Mouse (Mus musculus) activated CD4-positive, CD25-positive, alpha-beta regulatory T cell, adult 4 months (primary cell): ENCODE results near the gene Timm17b. TPM values are rescaled to one million over a fixed set of nuclear protein-coding genes. Genes with fewer than 3 reads are reported as not detected.
"Not testable (repeated sequence)": the region's sequence is repeated elsewhere in the genome, so short reads cannot be mapped to it uniquely, and the experiment has no call there.

Source experiments
- ATAC-seq: one replicate; pipeline ENCODE4 v1.8.0; 2017
- polyA plus RNA-seq, 2 experiments: library from polyadenylated mRNA; unstranded; fragments of 100-300 nt; shearing (Covaris generic); gene quantifications; one replicate each; pipeline ENCODE4 v1.2.1; 2017

Timm17b gene
- polyA plus RNA-seq, result 10 to 100 TPM; 95.9 to 96.8 TPM

DNA sequence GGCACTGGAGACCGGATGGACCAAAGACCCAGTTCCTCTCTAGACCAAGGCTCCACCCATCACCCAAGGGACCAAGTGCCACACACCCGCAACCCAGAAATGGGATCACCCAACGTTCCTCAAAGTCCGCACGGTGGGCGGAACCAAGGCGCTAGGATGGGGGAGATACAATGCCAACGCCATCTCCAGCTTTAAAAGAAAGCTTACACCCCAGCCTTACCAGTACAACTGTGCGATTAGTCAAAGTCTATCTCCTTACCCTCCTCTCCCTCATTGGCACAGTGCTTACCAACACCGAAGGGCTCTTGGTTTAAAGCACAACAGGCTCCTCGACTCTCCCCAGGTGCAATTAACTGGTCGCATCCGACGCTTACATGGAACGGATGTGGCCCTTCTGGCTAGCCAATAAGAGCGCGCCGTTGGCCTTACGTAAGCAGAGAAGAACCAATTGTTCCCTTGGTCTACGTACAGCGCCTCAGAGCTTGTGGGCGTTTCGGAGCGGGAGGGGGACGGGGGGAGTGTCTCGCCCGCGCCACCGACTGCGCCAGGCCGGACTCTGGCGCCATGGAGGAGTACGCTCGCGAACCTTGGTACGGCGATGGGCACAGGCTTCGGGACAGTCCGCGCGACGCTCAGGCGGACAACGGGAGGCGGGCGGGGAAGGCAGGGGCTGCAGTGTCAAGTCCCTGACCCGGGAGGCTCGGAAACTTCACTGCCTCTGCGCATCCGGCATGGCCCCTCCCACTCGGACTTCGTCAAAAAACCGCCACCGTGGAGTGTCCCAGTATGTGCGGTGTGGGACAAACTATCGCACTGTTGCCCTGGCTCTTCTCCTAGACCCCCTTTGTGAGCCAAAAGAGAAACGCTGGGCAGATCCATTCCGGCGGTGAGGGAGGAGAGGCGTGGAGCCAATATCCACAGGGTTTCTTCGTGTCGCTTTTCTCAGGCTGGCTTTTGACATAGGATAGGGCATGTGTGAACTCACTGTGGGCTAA, at the start of gene Timm17b, which contains the start of gene Pqbp1:
Gene Timm17b, plus strand, starts transcription at position 478 of the 995 bp plus-strand sequence.
Gene Pqbp1, minus strand, starts transcription at position 390 of the 995 bp plus-strand sequence.
- peak; percentile 96 for ATAC-seq

GRCm38 (mm10) chrX:7854578-7854977, 44.6 kb upstream of the Timm17b start:
- peak; percentile 52 for ATAC-seq

DNA sequence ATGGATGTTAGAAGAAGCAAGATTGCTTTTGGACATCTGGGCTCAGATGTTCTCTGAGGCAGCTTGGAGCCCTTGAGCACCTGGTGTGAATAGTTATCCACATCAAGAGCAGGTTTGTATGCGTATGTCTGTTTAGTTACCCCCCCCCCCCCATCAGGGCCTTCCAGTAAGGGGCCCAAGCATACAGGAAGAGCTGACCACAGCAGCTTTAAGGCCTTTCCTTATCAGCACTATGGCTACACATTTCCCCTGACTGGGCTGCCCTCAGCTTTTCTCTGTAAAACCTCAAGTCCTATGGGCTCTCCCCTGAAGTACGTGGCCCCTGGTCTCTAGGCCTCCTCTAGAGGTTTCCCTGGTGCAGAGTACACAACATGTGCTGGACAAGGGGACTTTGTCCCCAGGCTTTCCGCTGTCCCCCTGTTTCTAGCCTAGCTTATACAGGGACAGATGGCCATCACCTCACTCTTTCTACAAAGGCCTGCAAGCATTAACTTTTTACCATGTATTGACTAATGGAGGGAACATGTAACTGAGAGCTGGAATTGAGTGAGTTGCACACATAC, 39.9 kb upstream of the Timm17b start:
- ATAC-seq, result no peak

GRCm38 (mm10) chrX:7863181-7863580, 36.0 kb upstream of the Timm17b start:
- no peak for ATAC-seq

DNA sequence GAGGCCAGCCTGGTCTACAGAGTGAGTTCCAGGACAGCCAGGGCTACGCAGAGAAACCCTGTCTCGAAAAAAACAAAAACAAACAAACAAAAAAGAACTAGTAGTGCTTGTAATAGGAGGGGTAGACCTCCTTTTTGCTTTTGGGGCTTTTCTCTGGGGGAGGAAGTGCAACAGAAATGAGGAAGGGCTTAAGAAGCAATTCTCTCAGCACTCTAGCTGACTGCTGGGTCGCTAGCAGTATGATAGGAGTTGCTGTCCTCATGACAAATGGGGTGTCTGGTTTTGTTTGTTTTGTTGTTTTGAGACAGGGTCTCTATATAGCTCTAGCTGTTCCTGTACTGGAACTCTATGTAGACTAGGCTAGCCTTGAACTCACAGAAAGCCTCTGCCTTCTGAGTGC, 34.6 kb upstream of the Timm17b start:
- ATAC-seq, result no peak

DNA sequence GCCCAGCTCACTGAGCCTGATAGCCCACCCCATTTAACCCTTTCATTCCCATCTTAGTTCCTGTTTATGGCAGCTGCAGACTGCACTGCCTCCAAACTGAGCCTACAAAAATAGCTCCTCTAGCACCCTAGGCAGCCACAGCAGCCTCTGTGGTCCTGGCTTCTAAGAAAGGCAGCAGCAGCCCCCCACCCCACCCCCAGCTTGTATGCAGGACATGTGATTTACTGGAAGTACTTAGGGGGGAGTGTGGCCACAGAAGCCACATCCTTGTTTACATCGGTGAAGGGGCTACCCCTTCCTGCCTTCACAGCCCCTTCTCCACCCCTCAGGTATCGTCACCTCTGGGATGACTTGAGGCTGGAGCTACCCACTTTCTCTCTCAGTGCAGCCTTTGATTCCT, 33.8 kb upstream of the Timm17b start:
- peak; percentile 69 for ATAC-seq

DNA sequence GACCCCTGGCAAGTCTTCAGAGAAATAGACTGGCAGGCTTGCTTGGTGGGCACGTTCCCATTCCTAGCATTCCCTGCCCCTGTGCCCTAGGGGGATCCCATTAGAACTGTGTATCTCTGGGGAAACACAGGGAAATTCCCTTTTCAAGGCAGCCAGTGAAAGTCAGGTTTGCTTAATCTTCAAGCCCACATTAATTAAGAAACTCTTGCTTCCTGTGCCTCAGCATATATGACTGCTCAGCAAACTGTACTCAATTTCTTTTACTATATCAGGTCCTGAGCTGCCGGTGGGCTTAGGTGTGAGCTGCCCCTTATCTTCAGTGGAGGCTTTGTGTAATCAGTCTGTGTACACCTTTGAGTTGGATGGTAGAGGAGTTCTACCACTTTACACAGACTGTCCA, 33.4 kb upstream of the Timm17b start:
- ATAC-seq, result peak; percentile 55

DNA sequence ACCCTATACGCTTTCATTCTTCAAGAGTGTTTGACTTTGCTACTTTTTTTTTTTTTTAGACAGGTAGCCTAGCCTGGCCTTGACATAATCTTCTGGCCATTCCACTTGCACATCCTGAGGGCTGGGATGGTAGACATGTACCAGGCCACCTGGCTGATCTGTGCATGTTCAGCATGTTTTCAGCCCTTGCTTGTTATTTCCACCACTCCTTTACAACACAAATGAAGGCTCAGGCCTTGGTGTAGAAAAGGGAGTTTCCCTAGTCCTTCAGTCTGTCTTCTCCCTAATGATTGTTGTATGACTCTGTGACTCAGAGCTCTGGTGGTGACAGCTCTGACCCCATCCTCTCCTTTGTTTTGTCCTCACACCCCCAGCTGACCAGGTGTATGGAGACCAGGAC, 32.0 kb upstream of the Timm17b start:
- ATAC-seq, result no peak

DNA sequence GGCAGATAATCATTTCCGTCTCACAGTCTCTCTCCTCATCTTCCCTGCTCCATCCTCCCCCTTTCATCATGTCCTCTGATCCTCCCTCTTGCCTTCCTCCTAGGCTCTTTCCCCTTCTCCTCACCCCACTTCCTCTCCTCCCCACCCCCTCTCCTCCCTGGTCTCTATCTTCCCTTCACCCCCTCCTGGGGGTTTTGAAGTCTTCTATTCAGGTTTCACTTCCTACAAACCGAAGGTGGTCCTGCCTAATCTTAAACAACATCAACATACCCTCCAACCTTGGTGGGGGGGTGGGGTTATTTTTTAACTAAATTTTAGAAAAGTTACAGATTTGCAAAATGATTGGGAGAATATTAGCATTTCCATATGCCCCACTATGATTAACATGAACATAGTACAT, 30.7 kb upstream of the Timm17b start:
- ATAC-seq, result no peak

DNA sequence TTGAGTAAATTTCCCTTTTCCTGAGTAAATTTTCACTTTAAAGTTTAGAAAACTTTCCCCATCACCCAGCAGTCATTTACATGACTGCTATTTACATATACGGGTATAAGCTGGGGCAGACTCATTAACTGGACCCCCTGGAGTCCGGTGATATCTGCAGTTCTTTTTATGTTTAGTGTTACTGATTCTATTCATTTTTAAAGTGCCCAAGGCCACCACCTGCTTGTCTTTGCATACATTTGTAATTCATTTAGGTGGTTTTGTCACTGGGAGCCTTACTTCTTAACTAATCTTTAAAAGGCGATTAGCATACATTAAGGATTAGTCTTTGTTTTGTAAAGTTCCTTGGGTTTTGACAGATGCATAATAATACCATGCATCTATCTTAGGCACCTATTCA, 29.3 kb upstream of the Timm17b start:
- ATAC-seq, result no peak

DNA sequence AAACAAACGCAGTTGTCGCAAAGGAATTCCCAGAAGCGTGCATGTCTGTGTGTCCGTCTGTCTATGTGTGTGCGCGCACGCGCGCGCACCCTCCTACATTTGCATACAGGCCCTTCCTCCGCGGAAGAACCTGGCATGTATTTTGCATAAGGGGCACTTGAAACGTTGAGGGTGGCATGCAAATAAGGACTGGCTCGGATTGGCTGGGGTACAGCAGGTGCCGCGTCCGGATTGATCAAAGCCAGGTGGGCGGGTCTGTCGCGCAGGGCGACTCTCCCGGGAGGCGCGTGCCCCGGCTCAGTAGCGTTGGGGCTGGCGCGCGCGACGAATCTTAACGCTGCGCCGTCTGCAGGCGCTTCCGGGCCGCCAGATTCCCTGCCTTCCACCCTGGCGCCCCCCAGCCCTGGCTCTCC, 21.1 kb upstream of the Timm17b start, which contains the start of gene Pim2:
Gene Pim2, plus strand, starts transcription at position 256 of the 413 bp plus-strand sequence.
- peak; percentile 94 for ATAC-seq

GRCm38 (mm10) chrX:7878495-7878894, 20.7 kb upstream of the Timm17b start:
- no peak for ATAC-seq

DNA sequence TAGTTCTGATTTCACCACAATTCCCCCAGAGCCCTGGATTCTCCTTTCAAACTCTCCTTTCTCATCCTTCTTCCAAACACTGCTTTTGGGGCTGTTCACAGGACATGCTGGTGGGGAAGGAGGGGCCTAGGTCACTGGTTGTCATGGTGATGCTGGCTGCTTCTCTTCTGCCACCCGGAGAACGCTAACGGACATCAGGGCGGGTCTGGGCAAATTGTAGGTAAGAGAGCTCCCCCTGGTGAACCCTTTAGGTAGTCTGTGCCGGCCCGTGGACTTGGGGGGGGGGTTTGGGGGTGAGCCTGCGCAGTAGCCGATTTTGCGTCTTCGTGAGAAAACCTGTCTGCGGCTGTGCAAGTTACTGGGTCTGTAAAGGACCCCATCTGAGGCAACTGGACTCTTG, 19.3 kb upstream of the Timm17b start:
- ATAC-seq, result peak; percentile 20

DNA sequence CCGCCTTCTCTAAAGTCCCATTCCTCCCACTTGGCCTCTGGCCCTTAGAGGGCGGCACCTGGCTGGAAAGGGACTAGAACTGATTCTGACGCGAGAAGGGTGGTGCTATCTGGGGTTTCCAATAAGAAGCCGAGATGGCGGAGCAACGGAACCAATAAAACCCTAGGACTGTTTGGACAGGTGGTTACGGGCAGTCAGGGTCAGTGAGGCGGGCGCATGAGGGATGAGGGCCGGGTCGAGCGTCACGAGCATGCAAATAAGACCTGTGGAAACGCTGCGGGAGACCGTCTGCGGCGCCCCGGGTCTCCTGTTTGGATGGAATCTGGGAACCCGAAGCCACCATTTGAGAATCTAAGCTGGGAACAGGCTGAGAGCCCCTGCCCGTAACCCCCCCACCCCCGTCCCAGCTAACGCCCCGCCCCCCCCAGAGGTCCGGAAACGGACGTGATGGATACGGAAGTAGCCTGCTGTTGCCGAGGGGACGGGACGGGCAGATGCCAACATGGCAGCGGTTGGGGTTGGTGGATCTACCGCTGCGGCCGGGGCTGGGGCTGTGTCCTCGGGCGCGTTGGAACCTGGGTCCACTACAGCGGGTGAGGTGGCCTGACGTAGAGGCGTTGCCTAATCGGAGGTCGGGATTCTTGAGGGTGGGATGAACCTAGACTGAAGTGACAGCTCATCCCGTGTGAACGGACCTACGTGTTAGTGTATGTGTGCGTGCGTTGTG, 15.2 kb upstream of the Timm17b start, which contains the start of gene Slc35a2:
Gene Slc35a2, plus strand, starts transcription at position 188 of the 727 bp plus-strand sequence.
- ATAC-seq, result peak; percentile 66

GRCm38 (mm10) chrX:7898211-7898610, 946 bp upstream of the Timm17b start:
- no peak for ATAC-seq

DNA sequence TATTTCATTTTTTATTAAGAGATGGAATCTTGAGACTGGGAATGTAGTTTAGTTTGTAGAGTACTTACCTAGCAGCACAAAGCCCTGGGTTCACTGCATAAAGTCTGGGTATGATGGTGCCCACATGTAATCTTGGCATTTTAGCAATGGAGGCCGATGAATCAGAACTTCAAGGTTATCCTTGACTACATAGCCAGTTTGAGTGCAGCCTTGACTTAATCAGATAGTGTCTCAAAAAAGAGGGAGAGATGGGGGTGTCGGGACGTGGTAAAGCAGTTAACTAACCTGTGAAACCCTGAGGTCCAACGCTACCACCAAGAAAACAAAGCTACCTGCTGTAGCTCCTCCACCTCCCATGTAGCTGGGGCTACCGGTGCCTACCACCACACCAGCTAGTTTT, 5.3 kb downstream of the Timm17b start:
- no peak for ATAC-seq

DNA sequence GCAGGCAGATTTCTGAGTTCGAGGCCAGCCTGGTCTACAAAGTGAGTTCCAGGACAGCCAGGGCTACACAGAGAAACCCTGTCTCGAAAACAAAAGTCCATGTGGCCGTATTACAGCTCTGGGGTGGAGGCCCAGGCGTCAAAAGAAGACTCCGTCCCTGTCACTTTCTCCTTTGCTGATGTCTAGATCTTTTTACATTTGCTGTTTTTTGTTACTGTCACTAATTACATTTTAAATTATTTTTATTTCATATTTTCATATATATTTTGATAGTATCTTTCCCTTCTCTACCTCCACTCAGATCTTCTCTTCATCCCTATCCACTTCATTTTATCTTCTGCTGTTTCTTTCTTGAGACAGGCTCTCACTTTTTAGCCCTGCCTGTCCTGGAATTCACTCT, 8.6 kb downstream of the Timm17b start, which contains the start of gene Gm10491:
Gene Gm10491, minus strand, starts transcription at position 101 of the 400 bp plus-strand sequence.
- no peak for ATAC-seq

DNA sequence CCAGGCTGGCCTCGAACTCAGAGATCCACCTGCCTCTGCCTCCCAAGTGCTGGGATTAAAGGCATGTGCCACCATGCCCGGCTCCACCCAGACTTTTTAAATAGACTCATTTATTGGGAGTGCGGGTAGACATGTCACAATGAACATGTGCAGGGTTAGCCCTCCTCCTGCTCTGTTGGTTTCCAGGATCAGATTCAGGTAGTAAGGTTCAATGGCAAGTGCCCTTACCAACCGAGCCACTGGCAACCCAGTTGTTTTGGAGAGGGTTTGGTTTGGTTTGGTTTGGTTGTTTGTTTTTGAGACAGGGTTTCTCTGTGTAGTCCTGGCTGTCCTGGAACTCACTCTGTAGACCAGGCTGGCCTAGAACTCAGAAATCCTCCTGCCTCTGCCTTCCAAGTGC, 10.1 kb downstream of the Timm17b start, which contains the start of gene Gm10490:
Gene Gm10490, plus strand, starts transcription at position 301 of the 400 bp plus-strand sequence.
- ATAC-seq, result not testable (repeated sequence)

GRCm38 (mm10) chrX:7910473-7910872, 11.3 kb downstream of the Timm17b start:
- ATAC-seq, result no peak

- not testable (repeated sequence) for ATAC-seq
These were observed 16.5 kb downstream of the Timm17b start for GRCm38 (mm10) chrX:7915669-7916068.

DNA sequence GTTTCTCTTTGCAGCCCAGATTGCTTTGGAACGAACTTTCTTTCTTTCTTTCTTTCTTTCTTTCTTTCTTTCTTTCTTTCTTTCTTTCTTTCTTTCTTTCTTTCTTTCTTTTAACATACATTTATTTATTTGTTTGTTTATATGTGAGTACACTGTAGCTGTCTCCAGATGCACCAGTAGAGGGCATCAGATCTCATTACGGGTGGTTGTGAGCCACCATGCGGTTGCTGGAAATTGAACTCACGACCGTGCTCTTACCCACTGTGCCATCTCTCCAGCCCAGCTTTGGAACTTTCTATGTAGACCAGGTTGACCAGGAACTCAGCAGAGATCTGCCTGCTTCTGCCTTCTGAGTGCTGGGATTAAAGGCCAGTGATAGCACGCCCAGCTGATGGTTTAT, 18.8 kb downstream of the Timm17b start:
- ATAC-seq, result not testable (repeated sequence)

GRCm38 (mm10) chrX:7919601-7920383, 20.6 kb downstream of the Timm17b start, which contains the start of gene Pcsk1n:
Gene Pcsk1n (plus strand): TSS chrX:7919822.
- ATAC-seq, result no peak
